Mouse (Mus musculus) midbrain, embryonic 11.5 days (tissue): ENCODE results near the gene Mcrip2. TPM values are rescaled to one million over a fixed set of nuclear protein-coding genes. Genes with fewer than 3 reads are reported as not detected.

Experiments used
- ATAC-seq: fragments of 200-750 bp; cut with Nextera tagmentation; 2 replicates; pipeline ENCODE4 v1.8.0; 2017; ENCODE audit warnings: moderate TSS enrichment, moderate library complexity; ENCODE audit not compliant: low FRiP score
- DNase-seq: peaks from one replicate; pipeline ENCODE4 v3.0.0; 2015; ENCODE audit warnings: low spot score; ENCODE audit errors: missing footprints
- H3K27ac ChIP-seq: fragments of 300-500 bp; sonication (generic); 2 replicates; pipeline ENCODE4 v1.5.1; 2014; ENCODE audit warnings: low read depth, low read length
- H3K27me3 ChIP-seq: fragments of 300-500 bp; sonication (generic); 2 replicates; pipeline ENCODE4 v1.6.1; 2014; ENCODE audit warnings: mild to moderate bottlenecking, low read length, moderate library complexity, mixed read lengths; ENCODE audit not compliant: control insufficient read depth, insufficient read depth
- H3K36me3 ChIP-seq: fragments of 300-500 bp; sonication (generic); 2 replicates; pipeline ENCODE4 v1.6.1; 2014; ENCODE audit warnings: mild to moderate bottlenecking, low read length, moderate library complexity, mixed read lengths; ENCODE audit not compliant: control insufficient read depth, insufficient read depth
- H3K4me1 ChIP-seq: fragments of 300-500 bp; sonication (generic); 2 replicates; pipeline ENCODE4 v1.6.1; 2014; ENCODE audit warnings: low read length; ENCODE audit not compliant: control insufficient read depth, insufficient read depth
- H3K4me2 ChIP-seq: fragments of 300-500 bp; sonication (generic); 2 replicates; pipeline ENCODE4 v1.6.1; 2014; ENCODE audit warnings: mild to moderate bottlenecking, moderate library complexity
- H3K4me3 ChIP-seq: fragments of 300-500 bp; sonication (generic); 2 replicates; pipeline ENCODE4 v1.5.1; 2014; ENCODE audit warnings: low read depth, low read length
- H3K9ac ChIP-seq: fragments of 300-500 bp; sonication (generic); 2 replicates; pipeline ENCODE4 v1.6.1; 2014; ENCODE audit warnings: low read length
- H3K9me3 ChIP-seq: fragments of 300-500 bp; sonication (generic); 2 replicates; pipeline ENCODE4 v1.6.1; 2016; ENCODE audit warnings: low read length; ENCODE audit not compliant: control insufficient read depth
- whole genome bisulfite sequencing: fragments of 180-500 bp; shearing (Covaris S2); extraction: QIAGEN DNeasy Blood & Tissue Kit; methylation state at CpG from one replicate; pipeline ENCODE4 v1.1.7; 2014; 5-methylcytosine and 5-hydroxymethylcytosine counted together
- polyA plus RNA-seq: library from polyadenylated mRNA; unstranded; fragments of >200 nt; fragmentation: Nextera tagmentation; extraction: Ambion mirVana; gene quantifications from 2 replicates; pipeline ENCODE4 v1.2.1, GENCODE M21; 2014

Gene Mcrip2
- 6.1 and 7.0 TPM in 2 replicates for polyA plus RNA-seq

- Histone ChIP-seq H3K27me3 (no peaks in the 10 kb centered on the region), H3K27ac (no peak within 1 kb of the TSS), H3K4me2 (peak within 1 kb of the TSS; percentile 98), H3K4me3 (peak within 1 kb of the TSS; percentile 81), H3K36me3 (no peaks in the 10 kb centered on the region), H3K9ac (peak within 1 kb of the TSS; percentile 64), H3K4me1 (peaks cover 9% of the 10 kb centered on the region), H3K9me3 (no peaks in the 10 kb centered on the region)
- under 1% methylated on average over 24 of the region's 24 CpGs for WGBS
- ATAC-seq (peak; percentile 84), DNase-seq (peak; percentile 95)
Measured at GRCm38 (mm10) chr17:25868601-25869191, at the start of gene Mcrip2. Mcrip2 (minus strand) TSS chr17:25868764.

- 82% methylated on average over 9 of the region's 9 CpGs for WGBS
- H3K4me3 ChIP-seq: peak overlapping the region; percentile 85
- H3K27me3 ChIP-seq: no peaks in the 10 kb centered on the region
- peak overlapping the region; percentile 79 for H3K9ac ChIP-seq
- H3K36me3 ChIP-seq: no peaks in the 10 kb centered on the region
- H3K4me2 ChIP-seq: peak overlapping the region; percentile 97
- DNase-seq: no peak
- no peak overlapping the region for H3K27ac ChIP-seq
- H3K4me1 ChIP-seq: peaks cover 12% of the 10 kb centered on the region
- ATAC-seq: no peak
- no peaks in the 10 kb centered on the region for H3K9me3 ChIP-seq
Measured at GRCm38 (mm10) chr17:25918037-25918750, 49.6 kb upstream of the Mcrip2 start.

- WGBS: 86% methylated on average over 8 of the region's 8 CpGs
- no peak overlapping the region for H3K4me3 ChIP-seq
- H3K27me3 ChIP-seq: no peaks in the 10 kb centered on the region
- no peak overlapping the region for H3K9ac ChIP-seq
- H3K27ac ChIP-seq: no peak overlapping the region
- H3K4me1 ChIP-seq: peaks cover 12% of the 10 kb centered on the region
- DNase-seq (no peak), ATAC-seq (no peak)
- no peaks in the 10 kb centered on the region for H3K9me3 ChIP-seq
- no peak overlapping the region for H3K4me2 ChIP-seq
- no peaks in the 10 kb centered on the region for H3K36me3 ChIP-seq
Measured at GRCm38 (mm10) chr17:25916931-25917647, 48.5 kb upstream of the Mcrip2 start.

- 87% methylated on average over 4 of the region's 4 CpGs for WGBS
- ATAC-seq: no peak
Measured at GRCm38 (mm10) chr17:25914295-25914694, 45.7 kb upstream of the Mcrip2 start.

GRCm38 (mm10) chr17:25913877-25914275 is 45.3 kb upstream of the Mcrip2 start:
- Histone ChIP-seq H3K4me3 (no peak overlapping the region), H3K36me3 (no peaks in the 10 kb centered on the region), H3K27ac (no peak overlapping the region), H3K4me1 (peaks cover 11% of the 10 kb centered on the region), H3K9ac (no peak overlapping the region), H3K27me3 (no peaks in the 10 kb centered on the region), H3K9me3 (no peaks in the 10 kb centered on the region), H3K4me2 (no peak overlapping the region)
- no peak for ATAC-seq
- DNase-seq: no peak
- WGBS: 88% methylated on average over 1 of the region's 1 CpGs

More at GRCm38 (mm10) chr17:25914295-25914694, 45.7 kb upstream of the Mcrip2 start:
- Histone ChIP-seq H3K4me1 (peaks cover 12% of the 10 kb centered on the region), H3K36me3 (no peaks in the 10 kb centered on the region), H3K27ac (no peak overlapping the region), H3K9ac (no peak overlapping the region), H3K27me3 (no peaks in the 10 kb centered on the region), H3K4me2 (no peak overlapping the region), H3K9me3 (no peaks in the 10 kb centered on the region), H3K4me3 (no peak overlapping the region)
- no peak for DNase-seq

GRCm38 (mm10) chr17:25913186-25913876 is 44.8 kb upstream of the Mcrip2 start:
- Histone ChIP-seq H3K9ac (no peak overlapping the region), H3K36me3 (no peaks in the 10 kb centered on the region), H3K9me3 (no peaks in the 10 kb centered on the region), H3K27me3 (no peaks in the 10 kb centered on the region), H3K4me2 (no peak overlapping the region), H3K4me3 (no peak overlapping the region), H3K4me1 (peaks cover 5% of the 10 kb centered on the region), H3K27ac (no peak overlapping the region)
- ATAC-seq (no peak), DNase-seq (no peak)
- WGBS: 88% methylated on average over 14 of the region's 14 CpGs

- Histone ChIP-seq H3K9me3 (no peaks in the 10 kb centered on the region), H3K9ac (no peak overlapping the region), H3K4me3 (no peak overlapping the region), H3K4me1 (no peaks in the 10 kb centered on the region), H3K4me2 (no peak overlapping the region), H3K36me3 (no peaks in the 10 kb centered on the region), H3K27ac (no peak overlapping the region), H3K27me3 (no peaks in the 10 kb centered on the region)
- no peak for DNase-seq
- 93% methylated on average over 4 of the region's 4 CpGs for WGBS
- ATAC-seq: no peak
Measured at GRCm38 (mm10) chr17:25911816-25912215, 43.3 kb upstream of the Mcrip2 start.

GRCm38 (mm10) chr17:25907640-25908039 is 39.1 kb upstream of the Mcrip2 start:
- Histone ChIP-seq H3K9ac (no peak overlapping the region), H3K27me3 (no peaks in the 10 kb centered on the region), H3K27ac (no peak overlapping the region), H3K36me3 (no peaks in the 10 kb centered on the region), H3K9me3 (no peaks in the 10 kb centered on the region), H3K4me2 (no peak overlapping the region), H3K4me1 (no peaks in the 10 kb centered on the region), H3K4me3 (no peak overlapping the region)
- no peak for DNase-seq
- ATAC-seq: no peak
- 82% methylated on average over 2 of the region's 2 CpGs for WGBS
